Mouse (Mus musculus) lung, postnatal 0 days (tissue): ENCODE results near the gene Podxl2.

Source experiments
- CTCF ChIP-seq: IDR thresholded peaks from 2 replicates; pipeline ENCODE4 v1.5.1; 2016; ENCODE audit warnings: antibody characterized with exemption, mild to moderate bottlenecking
- EP300 ChIP-seq: IDR thresholded peaks from 2 replicates; pipeline ENCODE4 v1.6.1; 2016; ENCODE audit warnings: antibody characterized with exemption, mild to moderate bottlenecking, control low read depth

DNA sequence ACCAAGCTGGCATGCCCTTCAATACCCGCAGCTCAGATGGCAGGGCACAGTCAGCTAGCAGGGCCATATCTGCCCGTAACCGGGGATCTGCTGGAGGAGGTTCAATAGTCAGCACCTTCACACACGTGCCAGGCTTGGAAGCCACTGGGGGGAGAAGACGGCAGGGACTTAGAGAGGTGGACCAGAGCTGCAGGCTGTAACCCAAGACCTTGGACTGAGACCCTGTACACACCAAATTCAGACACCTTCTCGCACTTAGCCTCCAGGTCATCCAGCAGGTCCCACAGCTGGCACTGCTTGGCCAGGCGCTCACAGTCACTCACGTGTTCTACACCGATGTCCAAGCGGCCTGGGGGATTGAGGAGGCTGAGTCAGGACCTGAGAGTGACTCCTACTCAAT is 36.2 kb downstream of the Podxl2 start:
- no peak for TF ChIP-seq CTCF
- no peak for TF ChIP-seq EP300
